Mouse (Mus musculus) gastrocnemius, postnatal 36 days (tissue): ENCODE data around the gene Rab11fip4. TPM values are rescaled to one million over a fixed set of nuclear protein-coding genes. Genes with fewer than 3 reads are reported as not detected.
A peak's percentile ranks its signal among the peaks of the same experiment; 100 is the strongest.

Experiments used
- DNase-seq, 2 experiments: peaks; one replicate each; pipeline ENCODE4 v3.0.0; 2022
- intact Hi-C: fragments of 180-260 bp; cut with DNase I; formaldehyde crosslinking; loops from one replicate; pipeline ENCODE4 v1.15.1; 2025
- total RNA-seq, 2 experiments: library from RNA; stranded (reverse); gene quantifications; 2 replicates each; pipeline ENCODE4 v1.2.3; 2021

Gene Rab11fip4
- total RNA-seq, 2 experiments from 2014 or later, result 0.44 to 0.77 TPM

- intact Hi-C loops, result no loop called here
- DNase-seq, result no peak
Observed at GRCm38 (mm10) chr11:79650359-79650835, 59.4 kb downstream of the Rab11fip4 start.

- intact Hi-C loops, result no loop called here
- no peak for DNase-seq
Observed at GRCm38 (mm10) chr11:79652257-79652656, 61.2 kb downstream of the Rab11fip4 start.

- intact Hi-C loops, result no loop called here
- no peak for DNase-seq
Observed at GRCm38 (mm10) chr11:79652921-79653575, 62.0 kb downstream of the Rab11fip4 start.

- no peak for DNase-seq
- intact Hi-C loops, result no loop called here
Observed at GRCm38 (mm10) chr11:79654407-79654831, 63.4 kb downstream of the Rab11fip4 start.

- intact Hi-C loops, result no loop called here
Observed at GRCm38 (mm10) chr11:79655592-79655991, 64.6 kb downstream of the Rab11fip4 start.

GRCm38 (mm10) chr11:79656491-79656890 lies 65.5 kb downstream of the Rab11fip4 start:
- DNase-seq, result no peak
- intact Hi-C loops, result no loop called here

More at GRCm38 (mm10) chr11:79655592-79655991, 64.6 kb downstream of the Rab11fip4 start:
- no peak for DNase-seq

- DNase-seq, result no peak
- intact Hi-C loops, result no loop called here
Observed at GRCm38 (mm10) chr11:79657053-79657452, 66.0 kb downstream of the Rab11fip4 start.

GRCm38 (mm10) chr11:79658205-79658825 lies 67.3 kb downstream of the Rab11fip4 start:
- intact Hi-C loops, result no loop called here
- no peak for DNase-seq

GRCm38 (mm10) chr11:79660361-79661205 lies 69.6 kb downstream of the Rab11fip4 start:
- intact Hi-C loops, result no loop called here
- DNase-seq, result no peak

GRCm38 (mm10) chr11:79661877-79662545 lies 71.0 kb downstream of the Rab11fip4 start:
- intact Hi-C loops, result no loop called here

GRCm38 (mm10) chr11:79663158-79663557 lies 72.1 kb downstream of the Rab11fip4 start:
- no peak for DNase-seq
- intact Hi-C loops, result no loop called here

More at GRCm38 (mm10) chr11:79661877-79662545, 71.0 kb downstream of the Rab11fip4 start:
- DNase-seq, result no peak

- intact Hi-C loops, result no loop called here
Observed at GRCm38 (mm10) chr11:79663570-79663969, 72.6 kb downstream of the Rab11fip4 start.

GRCm38 (mm10) chr11:79666544-79666943 lies 75.5 kb downstream of the Rab11fip4 start:
- intact Hi-C loops, result no loop called here
- DNase-seq, result peak in 1 of 2 experiments; percentile 43

More at GRCm38 (mm10) chr11:79663570-79663969, 72.6 kb downstream of the Rab11fip4 start:
- DNase-seq, result no peak

GRCm38 (mm10) chr11:79669210-79669609 lies 78.2 kb downstream of the Rab11fip4 start:
- intact Hi-C loops, result no loop called here
- DNase-seq, result no peak

- no peak for DNase-seq
- intact Hi-C loops, result no loop called here
Observed at GRCm38 (mm10) chr11:79669947-79670346, 78.9 kb downstream of the Rab11fip4 start.

GRCm38 (mm10) chr11:79670411-79670945 lies 79.5 kb downstream of the Rab11fip4 start:
- intact Hi-C loops, result no loop called here
- no peak for DNase-seq

- no peak for DNase-seq
- intact Hi-C loops, result no loop called here
Observed at GRCm38 (mm10) chr11:79671668-79672281, 80.8 kb downstream of the Rab11fip4 start.

- DNase-seq, result no peak
- intact Hi-C loops, result no loop called here
Observed at GRCm38 (mm10) chr11:79673072-79673471, 82.1 kb downstream of the Rab11fip4 start.

- intact Hi-C loops, result no loop called here
- DNase-seq, result no peak
Observed at GRCm38 (mm10) chr11:79673717-79674116, 82.7 kb downstream of the Rab11fip4 start.

- DNase-seq, result no peak
- intact Hi-C loops, result no loop called here
Observed at GRCm38 (mm10) chr11:79674231-79674630, 83.2 kb downstream of the Rab11fip4 start.
